Mouse (Mus musculus) liver, postnatal 0 days (tissue): ENCODE measurements around the gene Tnnc1.

Experiments
- CTCF ChIP-seq: sonication (generic); IDR thresholded peaks from 2 replicates; pipeline ENCODE4 v1.5.1; 2016; ENCODE audit warnings: antibody characterized with exemption, low read depth
- EP300 ChIP-seq: IDR thresholded peaks from 2 replicates; pipeline ENCODE4 v1.6.1; 2016; ENCODE audit warnings: antibody characterized with exemption, low read depth, mild to moderate bottlenecking

DNA sequence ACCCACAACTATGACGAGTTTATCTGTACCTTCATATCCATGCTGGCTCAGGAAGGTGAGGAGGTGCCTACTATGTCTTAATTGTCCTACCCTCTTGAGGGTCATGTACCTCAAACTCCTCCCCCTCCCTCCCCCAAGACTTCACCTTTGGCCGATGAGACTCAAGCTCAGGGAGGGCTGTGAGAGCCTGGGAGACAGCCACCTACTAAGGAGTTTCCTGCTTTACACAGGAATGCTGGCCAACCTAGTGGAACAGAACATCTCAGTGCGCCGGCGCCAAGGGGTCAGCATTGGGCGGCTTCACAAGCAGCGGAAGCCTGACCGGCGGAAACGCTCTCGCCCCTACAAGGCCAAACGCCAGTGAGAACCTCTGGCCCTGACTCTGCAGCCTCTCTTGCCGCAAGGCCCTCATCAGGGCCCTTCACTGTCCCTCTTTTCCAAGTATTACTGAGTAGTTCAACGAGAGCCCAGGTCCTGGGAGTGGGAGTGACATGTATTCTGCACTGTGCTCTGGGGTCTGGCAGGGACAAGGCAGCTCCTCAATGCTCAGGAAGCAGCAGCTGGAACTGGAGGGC lies 50.5 kb downstream of the Tnnc1 start:
- TF ChIP-seq CTCF (no peak), EP300 (no peak)
